Mouse (Mus musculus) hindbrain, embryonic 12.5 days (tissue): ENCODE data around the gene Elp5. TPM values are rescaled to one million over a fixed set of nuclear protein-coding genes. Genes with fewer than 3 reads are reported as not detected.
"Not testable (repeated sequence)": the region's sequence is repeated elsewhere in the genome, so short reads cannot be mapped to it uniquely, and the experiment has no call there.

Source experiments
- ATAC-seq: fragments of 200-750 bp; cut with Nextera tagmentation; 2 replicates; pipeline ENCODE4 v1.8.0; 2017; ENCODE audit warnings: moderate TSS enrichment; ENCODE audit not compliant: low FRiP score
- H3K27ac ChIP-seq: fragments of 300-500 bp; sonication (generic); 2 replicates; pipeline ENCODE4 v1.5.1; 2016; ENCODE audit warnings: mild to moderate bottlenecking
- H3K27me3 ChIP-seq: fragments of 300-500 bp; sonication (generic); 2 replicates; pipeline ENCODE4 v1.6.1; 2016; ENCODE audit warnings: mild to moderate bottlenecking
- H3K36me3 ChIP-seq: fragments of 300-500 bp; sonication (generic); 2 replicates; pipeline ENCODE4 v1.6.1; 2016; ENCODE audit warnings: mild to moderate bottlenecking
- H3K4me1 ChIP-seq: fragments of 300-500 bp; sonication (generic); 2 replicates; pipeline ENCODE4 v1.6.1; 2016
- H3K4me2 ChIP-seq: fragments of 300-500 bp; sonication (generic); replicated peaks from 2 replicates; pipeline ENCODE4 v1.6.1; 2016; ENCODE audit warnings: mild to moderate bottlenecking
- H3K4me3 ChIP-seq: fragments of 300-500 bp; sonication (generic); 2 replicates; pipeline ENCODE4 v1.5.1; 2016; ENCODE audit warnings: mild to moderate bottlenecking
- H3K9ac ChIP-seq: fragments of 300-500 bp; sonication (generic); 2 replicates; pipeline ENCODE4 v1.6.1; 2016; ENCODE audit warnings: mild to moderate bottlenecking, moderate library complexity
- H3K9me3 ChIP-seq: fragments of 300-500 bp; sonication (generic); replicated peaks from 2 replicates; pipeline ENCODE4 v1.6.1; 2016; ENCODE audit warnings: mild to moderate bottlenecking
- WGBS: fragments of 180-500 bp; shearing (Covaris S2); methylation state at CpG from one replicate; pipeline ENCODE4 v1.1.7; 2016; 5-methylcytosine and 5-hydroxymethylcytosine counted together
- polyA plus RNA-seq: library from polyadenylated mRNA; unstranded; fragments of >200 nt; fragmentation: Nextera tagmentation; extraction: Ambion mirVana; gene quantifications from 2 replicates; pipeline ENCODE4 v1.2.1, GENCODE M21; 2016

Elp5 gene
- polyA plus RNA-seq, 1 experiment from 2014 or later = 127 TPM

DNA sequence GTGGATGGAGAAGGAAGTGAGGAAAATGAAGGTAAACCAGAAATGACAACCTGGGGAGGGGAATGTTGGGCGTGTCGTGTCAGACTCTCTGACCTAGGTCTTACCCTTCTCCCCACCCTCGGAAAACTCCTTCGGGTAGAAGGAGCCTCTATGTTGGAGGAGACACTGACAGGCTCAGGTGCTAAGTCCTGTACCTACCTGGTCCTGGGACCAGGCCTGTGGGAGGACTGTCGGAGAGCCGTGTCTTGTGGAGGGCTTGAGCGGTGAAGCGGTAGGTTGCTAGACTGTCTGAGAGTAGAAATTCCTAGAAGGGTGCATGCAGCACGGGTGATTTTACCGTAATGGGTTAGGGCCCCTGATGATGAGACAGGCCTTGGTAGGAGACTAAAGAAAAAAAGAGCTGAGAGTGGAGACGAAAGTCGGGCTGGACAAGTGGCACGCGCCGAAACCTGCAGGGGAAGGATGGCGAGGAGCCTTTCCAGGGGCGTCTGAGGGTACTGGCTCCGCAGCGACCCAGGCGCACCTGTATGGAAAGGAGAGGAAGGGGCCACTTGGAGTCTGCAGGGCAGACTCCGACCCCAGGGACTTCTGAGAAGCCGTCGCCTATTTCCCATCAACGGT is 17.6 kb downstream of the Elp5 start, which contains the start of gene Cldn7:
TSS of gene Cldn7 (plus strand) at position 130 of the 621 bp plus-strand sequence.
- ATAC-seq = no peak
- peaks cover 88% of the 10 kb centered on the region for H3K27me3 ChIP-seq
- WGBS = 11% methylated on average over 24 of the region's 24 CpGs
- peaks cover 19% of the 10 kb centered on the region for H3K36me3 ChIP-seq
- H3K4me2 ChIP-seq = peak within 1 kb of the TSS; percentile 22; the same call in 1 of the 2 replicates
- H3K9me3 ChIP-seq = no peaks in the 10 kb centered on the region
- H3K4me3 ChIP-seq = peak within 1 kb of the TSS; percentile 21
- no peak within 1 kb of the TSS for H3K27ac ChIP-seq
- peaks cover 12% of the 10 kb centered on the region for H3K4me1 ChIP-seq
- H3K9ac ChIP-seq = no peak within 1 kb of the TSS

DNA sequence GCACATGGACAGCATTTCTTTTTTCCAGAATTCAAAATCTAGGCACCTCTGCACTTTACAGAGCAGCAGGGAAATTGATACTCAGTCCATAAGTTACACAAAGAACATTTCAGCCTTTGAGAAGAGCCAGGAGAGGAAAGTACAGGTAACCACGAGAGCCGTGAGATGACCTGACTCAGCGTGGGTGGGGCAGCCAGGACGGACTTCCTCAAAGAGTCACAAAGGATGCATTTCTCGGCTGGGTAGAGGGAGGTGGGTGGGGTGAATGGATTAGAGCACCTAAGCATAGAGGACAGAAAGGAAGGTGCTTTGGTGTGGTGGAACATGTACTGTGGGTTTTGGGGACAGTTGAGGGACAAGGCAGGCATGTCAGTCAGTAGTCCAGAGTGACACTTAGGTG is 20.5 kb downstream of the Elp5 start:
- Histone ChIP-seq H3K9ac (no peak overlapping the region), H3K4me3 (no peak overlapping the region), H3K9me3 (no peaks in the 10 kb centered on the region), H3K4me1 (peaks cover 11% of the 10 kb centered on the region), H3K36me3 (no peaks in the 10 kb centered on the region), H3K27ac (no peak overlapping the region), H3K27me3 (peaks cover 73% of the 10 kb centered on the region), H3K4me2 (no peak overlapping the region)
- WGBS = 49% methylated on average over 5 of the region's 5 CpGs
- no peak for ATAC-seq

GRCm38 (mm10) chr11:69960616-69961015 is 21.7 kb downstream of the Elp5 start:
- Histone ChIP-seq H3K27me3 (peaks cover 60% of the 10 kb centered on the region), H3K4me2 (no peak overlapping the region), H3K36me3 (no peaks in the 10 kb centered on the region), H3K4me1 (peaks cover 3% of the 10 kb centered on the region; the same call in 1 of the 2 replicates), H3K9ac (no peak overlapping the region), H3K27ac (no peak overlapping the region), H3K4me3 (no peak overlapping the region), H3K9me3 (no peaks in the 10 kb centered on the region)
- 22% methylated on average over 5 of the region's 5 CpGs for WGBS
- no peak for ATAC-seq

- Histone ChIP-seq H3K27ac (no peak overlapping the region), H3K4me3 (no peak overlapping the region), H3K9ac (no peak overlapping the region), H3K36me3 (no peaks in the 10 kb centered on the region), H3K9me3 (no peaks in the 10 kb centered on the region), H3K27me3 (peaks cover 29% of the 10 kb centered on the region), H3K4me2 (no peak overlapping the region), H3K4me1 (no peaks in the 10 kb centered on the region)
- no peak for ATAC-seq
- 81% methylated on average over 1 of the region's 1 CpGs for WGBS
Observed at GRCm38 (mm10) chr11:69956218-69956617, 26.1 kb downstream of the Elp5 start.

DNA sequence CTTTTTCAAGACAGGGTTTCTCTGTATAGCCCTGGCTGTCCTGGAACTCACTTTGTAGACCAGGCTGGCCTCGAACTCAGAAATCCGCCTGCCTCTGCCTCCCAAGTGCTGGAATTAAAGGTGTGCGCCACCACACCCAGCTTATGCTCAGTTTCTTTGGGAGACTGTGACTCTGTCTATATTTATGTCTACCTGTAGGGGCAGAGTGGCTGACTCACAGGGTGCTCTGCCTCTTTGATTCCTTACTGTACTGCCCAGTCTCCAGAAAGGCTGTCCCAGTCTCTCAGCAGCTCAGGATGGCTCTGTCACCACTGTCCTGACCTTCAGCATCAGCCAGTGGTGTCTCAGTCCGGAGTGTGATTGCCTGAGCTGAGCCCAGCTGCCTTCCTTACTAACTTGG is 26.7 kb downstream of the Elp5 start:
- not testable (repeated sequence) for H3K4me1 ChIP-seq, H3K36me3 ChIP-seq, H3K9me3 ChIP-seq, H3K4me3 ChIP-seq, ATAC-seq, H3K27ac ChIP-seq, H3K4me2 ChIP-seq, H3K9ac ChIP-seq
- 85% methylated on average over 4 of the region's 4 CpGs for WGBS
- peaks cover 23% of the 10 kb centered on the region for H3K27me3 ChIP-seq

GRCm38 (mm10) chr11:69953267-69953915 is 28.9 kb downstream of the Elp5 start:
- peaks cover 11% of the 10 kb centered on the region for H3K27me3 ChIP-seq
- no peak overlapping the region for H3K4me2 ChIP-seq
- no peak for ATAC-seq
- H3K9ac ChIP-seq = no peak overlapping the region
- H3K27ac ChIP-seq = no peak overlapping the region
- H3K36me3 ChIP-seq = no peaks in the 10 kb centered on the region
- no peak overlapping the region for H3K4me3 ChIP-seq
- no peaks in the 10 kb centered on the region for H3K9me3 ChIP-seq
- H3K4me1 ChIP-seq = peaks cover 7% of the 10 kb centered on the region
- 70% methylated on average over 11 of the region's 11 CpGs for WGBS

DNA sequence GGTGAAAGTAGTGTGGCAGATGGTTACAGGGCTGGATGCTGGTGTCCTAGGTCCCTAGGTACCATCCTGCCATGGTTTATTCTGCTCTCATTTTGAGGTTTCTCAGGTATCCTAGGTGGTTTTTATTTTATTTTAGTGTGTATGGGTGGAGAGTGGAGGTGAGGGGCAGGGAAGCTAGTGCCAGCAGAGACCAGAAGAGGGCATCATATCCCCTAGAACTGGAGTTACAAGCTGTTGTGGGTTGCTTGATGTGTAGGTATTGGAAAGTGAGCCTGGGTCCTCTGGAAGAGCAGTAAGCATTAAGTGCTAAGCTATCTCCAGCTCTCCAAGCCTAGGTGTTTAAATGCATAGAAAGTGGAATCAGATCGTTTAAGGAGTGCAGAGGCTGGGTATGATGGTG is 30.0 kb downstream of the Elp5 start:
- 42% methylated on average over 1 of the region's 1 CpGs for WGBS

GRCm38 (mm10) chr11:69950807-69951459 is 31.4 kb downstream of the Elp5 start:
- WGBS = 39% methylated on average over 4 of the region's 4 CpGs
- Histone ChIP-seq H3K27me3 (peaks cover 11% of the 10 kb centered on the region), H3K9ac (no peak overlapping the region), H3K9me3 (no peaks in the 10 kb centered on the region), H3K4me2 (no peak overlapping the region), H3K27ac (no peak overlapping the region), H3K4me3 (no peak overlapping the region), H3K4me1 (peaks cover 13% of the 10 kb centered on the region), H3K36me3 (no peaks in the 10 kb centered on the region)
- no peak for ATAC-seq

More for the DNA sequence above, 30.0 kb downstream of the Elp5 start:
- Histone ChIP-seq H3K9me3 (no peaks in the 10 kb centered on the region), H3K4me2 (no peak overlapping the region), H3K36me3 (no peaks in the 10 kb centered on the region), H3K4me3 (no peak overlapping the region), H3K27me3 (peaks cover 11% of the 10 kb centered on the region), H3K27ac (no peak overlapping the region), H3K9ac (peak overlapping the region; percentile 38; the same call in 1 of the 2 replicates), H3K4me1 (peaks cover 12% of the 10 kb centered on the region)
- no peak for ATAC-seq

DNA sequence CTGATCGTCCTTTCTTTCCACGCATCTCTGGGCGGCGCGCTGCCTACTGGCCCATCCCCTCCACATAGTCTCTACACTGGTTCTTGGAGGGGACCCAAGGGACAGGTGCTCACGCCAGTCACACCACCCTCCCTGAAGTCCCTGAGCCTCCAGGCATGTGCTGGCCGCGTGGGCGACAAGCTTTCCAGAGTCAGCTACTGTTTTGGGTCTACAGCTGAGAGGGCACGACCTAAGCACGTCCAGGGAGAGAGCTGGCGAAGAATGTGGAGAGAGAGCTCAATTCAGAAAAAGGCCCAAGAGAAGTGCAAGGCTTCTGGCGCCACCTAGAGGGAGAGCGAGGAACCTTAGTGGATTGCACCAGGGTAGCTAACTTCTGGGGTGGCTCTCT is 33.6 kb downstream of the Elp5 start:
- H3K4me3 ChIP-seq = peak overlapping the region; percentile 43
- H3K27ac ChIP-seq = peak overlapping the region; percentile 72
- peak overlapping the region; percentile 57 for H3K4me2 ChIP-seq
- peak; percentile 53 for ATAC-seq
- no peaks in the 10 kb centered on the region for H3K9me3 ChIP-seq
- no peaks in the 10 kb centered on the region for H3K36me3 ChIP-seq
- H3K4me1 ChIP-seq = peaks cover 13% of the 10 kb centered on the region
- under 1% methylated on average over 14 of the region's 14 CpGs for WGBS
- peaks cover 6% of the 10 kb centered on the region; the same call in 1 of the 2 replicates for H3K27me3 ChIP-seq
- peak overlapping the region; percentile 35; the same call in 1 of the 2 replicates for H3K9ac ChIP-seq

- Histone ChIP-seq H3K4me2 (peak within 1 kb of the TSS; percentile 57), H3K9me3 (no peaks in the 10 kb centered on the region), H3K27ac (peak within 1 kb of the TSS; percentile 72), H3K4me3 (peak within 1 kb of the TSS; percentile 43), H3K9ac (peak within 1 kb of the TSS; percentile 46), H3K4me1 (peaks cover 13% of the 10 kb centered on the region), H3K36me3 (no peaks in the 10 kb centered on the region), H3K27me3 (peaks cover 6% of the 10 kb centered on the region; the same call in 1 of the 2 replicates)
- WGBS = under 1% methylated on average over 34 of the region's 34 CpGs
- ATAC-seq = peak; percentile 93
Observed at GRCm38 (mm10) chr11:69948066-69948762, 34.1 kb downstream of the Elp5 start, which contains the start of gene Slc2a4. Gene Slc2a4 (minus strand): TSS chr11:69948188.

GRCm38 (mm10) chr11:69947337-69948065 is 34.8 kb downstream of the Elp5 start:
- ATAC-seq = peak; percentile 38
- Histone ChIP-seq H3K4me1 (peaks cover 13% of the 10 kb centered on the region), H3K36me3 (no peaks in the 10 kb centered on the region), H3K4me2 (peak overlapping the region; percentile 57), H3K9ac (peak overlapping the region; percentile 46), H3K4me3 (peak overlapping the region; percentile 43), H3K9me3 (no peaks in the 10 kb centered on the region), H3K27me3 (peaks cover 5% of the 10 kb centered on the region; the same call in 1 of the 2 replicates), H3K27ac (peak overlapping the region; percentile 72)
- 4% methylated on average over 29 of the region's 29 CpGs for WGBS
